Mouse (Mus musculus) spleen, postnatal 14 days (tissue): Measurements from ENCODE around the gene Sh3pxd2a.
A peak's percentile ranks its signal among the peaks of the same experiment; 100 is the strongest.

Experiments
- DNase-seq, 2 experiments: peaks; one replicate each; pipeline ENCODE4 v3.0.0; 2021 to 2022; ENCODE audit warnings: low spot score in 2 of 2

Sh3pxd2a gene

DNA sequence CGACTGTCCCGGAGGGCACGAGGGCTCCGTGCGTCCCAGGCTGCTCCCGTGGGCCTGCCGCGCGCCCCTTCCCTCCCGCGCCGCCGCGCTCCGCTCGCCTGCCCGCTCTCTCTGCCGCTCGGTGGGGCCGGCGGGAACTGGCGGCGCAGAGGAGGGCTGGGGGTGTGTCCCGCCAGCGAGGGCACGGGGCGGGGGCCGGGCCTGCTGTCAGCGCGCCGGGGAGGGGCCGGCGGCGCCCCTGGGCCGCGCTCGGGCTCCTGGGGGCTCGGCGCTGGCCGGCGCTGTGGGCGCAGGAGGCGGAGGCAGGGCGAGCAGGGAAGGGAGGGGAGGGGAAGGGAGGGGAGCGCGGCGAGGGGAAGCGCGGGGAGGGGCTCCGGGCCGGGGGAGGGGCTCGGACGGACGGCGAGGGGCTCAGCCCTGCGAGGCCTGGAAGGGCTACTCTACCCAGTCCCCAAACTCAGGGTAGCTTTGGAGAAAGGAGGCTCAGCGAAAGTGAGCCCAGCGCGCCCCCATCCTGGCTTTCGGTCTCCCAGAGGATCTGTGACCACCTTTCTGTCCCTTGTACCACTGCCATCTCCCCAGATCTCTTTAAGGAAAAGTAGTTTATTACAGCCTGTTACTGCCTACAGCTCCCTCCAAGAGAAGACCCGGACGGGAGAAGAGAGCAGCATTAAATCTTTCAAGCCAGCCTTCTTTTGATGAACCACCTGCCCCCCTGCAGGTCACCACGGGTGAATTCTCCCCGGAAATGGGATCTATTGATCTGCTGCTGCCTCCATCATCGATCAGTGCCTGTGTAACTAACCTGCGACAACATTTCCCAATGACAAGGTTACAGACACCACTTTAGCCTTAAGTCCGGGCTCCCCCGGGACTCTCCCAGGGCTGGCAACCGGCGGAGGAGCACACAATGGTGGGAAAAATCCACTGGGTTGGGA is at the start of gene Sh3pxd2a:
TSS of gene Sh3pxd2a (minus strand) at position 98 of the 938 bp plus-strand sequence.
- no peak for DNase-seq

- DNase-seq: no peak
Measured at GRCm38 (mm10) chr19:47513618-47513897, 49.4 kb upstream of the Sh3pxd2a start.

- no peak for DNase-seq
Measured at GRCm38 (mm10) chr19:47512794-47513617, 48.8 kb upstream of the Sh3pxd2a start.

GRCm38 (mm10) chr19:47511958-47512357 is 47.8 kb upstream of the Sh3pxd2a start:
- no peak for DNase-seq

- DNase-seq: no peak
Measured at GRCm38 (mm10) chr19:47511294-47511675, 47.1 kb upstream of the Sh3pxd2a start.

- DNase-seq: no peak
Measured at GRCm38 (mm10) chr19:47510473-47511293, 46.5 kb upstream of the Sh3pxd2a start.

DNA sequence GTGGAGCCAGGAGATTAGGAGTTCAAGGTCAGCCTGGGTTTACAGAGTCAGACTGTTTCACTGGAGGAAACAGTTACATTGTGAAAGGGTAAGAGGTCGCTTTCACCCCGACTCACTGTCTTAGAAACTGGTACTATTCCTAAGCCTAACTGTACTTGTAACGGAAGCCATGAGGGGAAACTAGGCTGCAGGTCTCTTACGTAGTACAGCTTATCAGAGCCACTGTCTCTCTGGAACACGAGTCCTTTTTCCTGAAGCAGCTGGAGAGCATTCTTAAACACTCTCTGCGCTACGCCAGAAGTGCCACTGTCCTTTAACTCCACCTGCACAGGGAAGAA is 45.9 kb upstream of the Sh3pxd2a start:
- DNase-seq: no peak

DNA sequence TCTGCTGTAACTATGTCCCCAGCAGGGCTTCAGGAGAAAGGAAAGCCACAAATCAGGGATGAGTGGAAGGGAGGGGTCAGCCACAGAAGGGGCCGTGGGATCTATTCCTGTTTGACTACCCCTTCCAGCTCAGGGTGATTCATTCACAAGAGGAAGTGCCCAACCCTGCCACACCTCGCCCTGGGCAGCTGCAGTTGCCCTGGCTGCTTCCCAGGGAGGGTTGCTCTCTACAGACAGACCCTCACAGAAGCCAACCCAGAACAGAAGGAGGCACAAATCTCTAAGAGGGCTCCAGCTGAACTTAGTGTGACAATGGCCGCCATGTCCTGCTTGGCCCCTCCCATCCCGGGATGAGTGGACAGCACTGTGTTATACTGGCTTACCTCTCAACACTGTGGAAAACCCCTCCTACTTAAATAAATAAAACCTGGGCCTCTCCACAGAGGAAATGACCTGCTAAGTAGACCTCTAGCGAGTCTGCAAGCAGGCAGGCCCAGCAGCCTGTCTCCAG is 44.6 kb upstream of the Sh3pxd2a start:
- DNase-seq: no peak

DNA sequence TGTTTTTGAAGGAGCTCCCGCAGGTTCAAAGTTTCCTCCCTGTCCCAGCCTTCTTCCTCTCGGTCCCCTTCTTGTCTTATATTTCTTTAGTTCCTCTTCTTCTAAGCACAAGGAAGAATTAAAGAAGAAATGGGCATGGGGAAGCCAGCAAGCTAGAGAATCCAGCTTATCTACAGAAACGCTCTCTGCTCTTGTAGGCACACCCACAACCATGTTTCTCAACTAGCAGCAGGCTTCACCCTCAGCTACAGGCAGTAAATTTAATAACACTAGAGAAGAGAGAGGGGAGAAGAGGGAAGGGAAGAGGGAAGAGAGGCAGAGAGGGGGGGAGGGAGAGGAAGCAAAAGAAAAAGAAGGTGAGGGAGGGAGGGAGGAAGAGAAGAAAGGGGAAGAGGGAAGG is 44.0 kb upstream of the Sh3pxd2a start:
- DNase-seq: no peak

DNA sequence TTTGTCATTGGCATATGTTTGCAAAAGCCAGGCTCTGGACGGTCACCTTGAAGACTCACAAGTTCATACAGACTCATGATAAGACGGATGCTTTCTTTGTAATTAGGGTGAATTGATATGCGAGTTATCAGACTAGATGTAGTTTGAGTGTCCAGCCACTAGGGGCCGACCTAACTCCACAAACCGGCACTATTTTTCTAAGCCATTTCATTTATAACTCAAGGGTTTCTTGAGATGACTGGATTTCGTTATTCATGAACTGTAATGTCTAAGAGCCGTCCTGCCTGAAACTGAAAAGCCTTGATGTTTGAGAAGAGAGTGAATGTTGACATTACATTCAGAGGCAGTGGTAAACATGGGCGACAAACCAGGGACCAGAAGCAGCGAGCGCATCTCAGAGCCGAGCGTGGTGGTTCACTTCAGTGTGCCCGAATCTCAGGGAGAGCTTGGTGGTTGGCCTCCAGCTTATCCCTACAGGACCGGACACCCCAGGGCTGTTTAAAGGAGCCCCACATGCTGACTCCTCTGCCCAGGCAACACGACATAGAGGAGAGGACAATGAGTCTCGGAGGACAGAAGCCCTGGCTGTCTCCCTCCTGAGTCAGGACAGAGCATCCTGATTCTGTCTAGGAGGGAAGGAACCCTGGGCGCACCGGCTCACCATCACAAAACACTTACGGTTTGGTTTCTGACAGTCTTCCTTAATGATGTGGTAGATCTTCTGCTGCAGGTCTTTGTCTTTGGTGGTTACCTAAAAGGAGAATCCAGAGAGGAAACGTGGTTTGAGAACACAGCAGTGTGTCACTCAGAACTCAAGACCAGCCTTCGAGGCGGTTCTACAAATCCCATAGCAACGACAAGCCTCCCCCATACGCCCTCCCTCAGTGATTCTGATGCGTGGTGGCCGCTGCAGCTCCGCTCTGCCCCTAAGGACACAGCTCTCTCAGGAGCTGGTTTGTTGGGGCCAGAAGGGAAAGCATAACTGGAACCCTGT is 43.2 kb upstream of the Sh3pxd2a start:
- DNase-seq: peak; percentile 36 to 62

DNA sequence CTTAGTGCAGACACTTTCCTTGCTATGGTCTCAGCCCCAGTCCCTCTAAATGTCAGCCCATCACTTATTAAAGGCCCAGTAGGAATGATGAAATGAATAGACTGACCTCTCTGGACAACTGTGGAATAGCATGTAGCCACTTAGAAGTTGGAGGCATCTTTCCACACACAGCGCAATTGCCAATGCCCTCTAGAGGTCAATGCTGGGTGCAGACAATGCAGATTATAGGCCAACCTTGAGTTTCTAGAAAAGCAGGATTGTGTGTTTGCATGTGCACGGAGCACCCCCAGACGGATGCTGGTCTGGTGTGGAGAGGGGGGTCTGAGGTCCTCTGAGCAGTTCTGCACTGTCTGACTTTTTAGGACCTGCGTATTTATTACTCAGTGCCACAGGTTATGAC is 39.4 kb upstream of the Sh3pxd2a start:
- no peak for DNase-seq

DNA sequence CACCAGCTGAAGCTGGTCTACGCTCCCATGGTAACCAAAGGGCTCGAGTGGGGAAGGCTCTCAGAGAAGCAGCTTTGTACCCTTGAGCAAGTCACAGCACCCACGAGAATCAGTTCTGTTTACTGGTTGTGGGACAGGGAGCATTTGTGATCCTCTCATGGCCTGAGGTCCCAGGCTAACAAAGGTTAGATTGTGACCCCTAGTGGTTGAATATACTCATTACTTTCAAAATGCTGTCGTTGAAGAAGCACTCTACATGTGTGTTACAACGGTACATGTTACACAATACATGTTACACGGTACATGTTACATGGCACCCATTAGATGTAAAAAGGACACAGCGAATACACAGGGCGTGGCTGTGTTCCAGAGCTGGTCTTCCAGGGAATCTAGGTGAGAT is 38.4 kb upstream of the Sh3pxd2a start:
- no peak for DNase-seq

DNA sequence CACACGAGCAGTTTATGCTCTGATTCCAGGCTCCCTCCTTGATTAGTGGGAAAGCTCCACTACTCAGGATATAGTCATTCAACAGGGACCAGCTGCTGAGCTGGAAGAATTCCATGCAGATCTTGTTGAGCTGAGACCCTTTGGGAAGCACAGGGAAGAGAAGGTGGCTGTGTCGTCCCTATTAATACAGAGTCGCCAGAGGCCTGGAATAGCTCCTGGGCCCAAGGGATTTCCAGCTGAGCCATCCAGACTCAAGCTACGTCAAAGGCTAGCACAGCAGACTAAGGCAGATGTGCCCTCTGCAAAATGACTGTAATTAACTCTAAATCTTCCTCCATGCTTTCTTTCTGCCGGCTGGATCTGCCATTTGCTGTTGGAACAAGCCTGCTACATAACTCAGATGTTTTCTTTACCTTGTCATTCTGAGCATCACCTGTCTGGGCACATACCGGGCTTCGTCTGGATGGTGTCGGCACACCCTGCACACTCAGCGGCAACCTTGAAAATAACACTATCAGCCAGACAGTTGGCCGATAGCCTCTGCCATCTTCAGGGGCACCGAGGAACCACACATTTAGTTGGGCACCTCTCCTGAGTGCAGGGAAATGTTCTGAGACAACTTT is 36.3 kb upstream of the Sh3pxd2a start:
- DNase-seq: no peak

- no peak for DNase-seq
Measured at GRCm38 (mm10) chr19:47499841-47500240, 35.6 kb upstream of the Sh3pxd2a start.

- DNase-seq: no peak
Measured at GRCm38 (mm10) chr19:47498942-47499341, 34.7 kb upstream of the Sh3pxd2a start.

DNA sequence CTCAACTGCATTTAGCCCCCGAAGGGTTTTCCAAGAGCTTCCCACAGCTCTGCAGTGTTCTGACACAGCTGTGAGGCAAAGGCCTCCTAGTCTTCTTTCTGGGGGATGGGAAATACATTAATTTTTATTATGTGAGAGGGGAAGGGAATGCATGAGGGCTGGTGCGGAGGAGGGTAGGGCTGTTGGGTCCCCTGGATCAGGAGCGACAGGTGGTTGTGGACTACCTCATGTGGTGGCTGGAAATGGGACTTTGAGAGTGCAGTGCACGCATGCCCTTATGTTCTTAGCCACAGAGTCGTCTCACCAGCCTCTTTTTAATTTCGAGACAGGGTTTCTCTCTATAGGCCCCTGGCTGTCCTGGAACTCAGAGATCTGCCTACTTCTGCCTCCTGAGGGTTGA is 33.5 kb upstream of the Sh3pxd2a start:
- no peak for DNase-seq

DNA sequence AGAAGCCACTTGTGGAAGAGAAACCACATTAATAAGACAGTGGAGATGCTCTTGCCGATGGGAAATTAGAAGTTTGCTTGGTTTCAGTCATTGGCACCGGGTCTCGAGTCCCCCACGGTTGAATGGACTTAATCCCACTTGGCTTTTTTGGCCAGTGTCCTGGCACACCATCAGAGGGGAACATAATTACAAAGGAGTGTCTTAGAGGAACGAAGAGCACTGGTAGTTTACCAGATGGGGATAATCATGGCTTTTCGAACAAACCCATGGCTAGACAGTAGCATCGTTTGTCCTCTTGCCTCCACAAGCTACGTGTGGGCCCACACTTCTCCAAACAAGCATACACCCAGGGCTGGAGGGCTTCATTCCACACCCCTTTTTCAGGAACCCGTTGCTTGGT is 33.1 kb upstream of the Sh3pxd2a start:
- DNase-seq: no peak

DNA sequence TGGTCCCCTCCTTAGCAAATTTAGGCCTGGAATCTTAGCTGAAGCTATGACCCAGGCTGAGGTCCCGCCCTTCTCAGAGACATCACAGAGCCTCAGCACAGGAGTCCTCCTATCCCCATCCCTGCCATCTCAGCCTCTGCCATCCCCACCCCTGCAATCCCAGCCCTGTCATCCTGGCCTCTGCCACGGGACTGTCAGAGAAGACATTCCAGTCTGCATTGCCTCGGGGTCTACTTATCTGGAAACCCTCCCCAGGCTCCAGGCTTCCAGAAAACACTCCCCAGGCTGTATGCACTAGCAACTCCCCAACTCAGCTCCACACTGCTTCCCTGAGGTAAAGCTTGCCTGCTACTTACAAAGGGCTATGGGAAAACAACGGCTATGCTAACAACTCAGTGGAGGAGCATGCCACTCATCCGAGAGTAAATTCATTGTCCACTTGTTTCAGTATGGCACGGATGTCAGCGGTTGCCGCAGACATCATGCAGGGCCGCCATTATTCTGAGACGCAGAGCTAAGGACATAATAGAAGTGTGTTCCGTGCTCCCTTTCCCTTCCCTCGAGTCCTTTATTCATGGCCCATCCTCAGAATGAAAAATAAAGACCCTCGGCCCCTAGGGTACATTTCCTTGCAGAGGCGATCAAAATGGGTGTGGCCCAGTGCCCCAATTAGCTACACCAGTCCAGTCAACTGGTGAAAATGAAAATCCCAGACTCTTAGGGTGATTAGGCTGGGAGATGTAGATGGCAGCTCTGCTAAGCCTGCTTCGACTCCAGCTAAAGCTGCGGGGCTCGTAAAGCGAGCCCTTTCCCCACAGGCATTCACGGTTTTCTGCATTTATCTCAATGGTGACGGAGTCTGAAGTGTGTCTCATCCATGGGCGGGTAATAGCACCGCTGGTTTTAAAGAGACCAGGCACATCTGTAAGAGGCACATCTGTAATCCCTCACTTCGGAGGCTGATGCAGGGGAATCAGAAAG is 29.1 kb upstream of the Sh3pxd2a start:
- DNase-seq: no peak

DNA sequence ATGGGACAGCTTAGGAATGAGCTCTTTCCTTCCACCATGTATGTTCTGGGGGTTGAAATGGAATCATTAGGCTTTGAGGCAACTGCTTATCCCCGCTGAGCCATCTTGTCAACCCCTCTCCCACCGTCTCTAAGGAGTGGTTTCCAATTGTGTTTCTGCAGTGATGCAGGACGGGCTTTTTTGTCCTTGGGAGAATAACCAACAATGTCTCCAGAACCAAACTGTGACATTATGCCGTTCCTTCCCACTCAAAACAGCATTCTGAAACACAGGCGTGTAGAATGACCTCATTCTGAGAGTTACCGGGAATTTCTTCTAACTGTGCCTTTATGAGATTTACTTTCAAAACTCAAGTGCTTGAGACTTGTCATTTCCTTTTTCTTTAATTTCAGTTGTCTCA is 28.2 kb upstream of the Sh3pxd2a start:
- DNase-seq: no peak
